Mouse (Mus musculus) cortical plate, adult 2 months (tissue): ENCODE data around the gene Olfr1152. TPM values are rescaled to one million over a fixed set of nuclear protein-coding genes. Genes with fewer than 3 reads are reported as not detected.

Source experiments
- H3K27ac ChIP-seq: fragments of 200-500 bp; 2 replicates; pipeline ENCODE4 v1.5.1; 2012; ENCODE audit warnings: low read length, control low read depth, inconsistent platforms; ENCODE audit not compliant: insufficient read depth
- H3K4me1 ChIP-seq: fragments of 200-500 bp; 2 replicates; pipeline ENCODE4 v1.6.1; 2011; ENCODE audit warnings: low read length; ENCODE audit not compliant: control insufficient read depth, insufficient read depth
- H3K4me3 ChIP-seq: fragments of 200-500 bp; 2 replicates; pipeline ENCODE4 v1.5.1; 2011; ENCODE audit warnings: mild to moderate bottlenecking, low read length, control low read depth; ENCODE audit not compliant: insufficient read depth
- CTCF ChIP-seq: fragments of 200-500 bp; IDR thresholded peaks from 2 replicates; pipeline ENCODE4 v1.5.1; 2011; ENCODE audit warnings: mild to moderate bottlenecking, control low read depth, low read length; ENCODE audit not compliant: insufficient read depth; ENCODE audit errors: extremely low read depth
- POLR2A ChIP-seq: fragments of 200-500 bp; IDR thresholded peaks from 2 replicates; pipeline ENCODE4 v1.6.1; 2011; ENCODE audit warnings: mild to moderate bottlenecking, low read length, control low read depth; ENCODE audit not compliant: insufficient read depth; ENCODE audit errors: extremely low read depth
- polyA plus RNA-seq: library from polyadenylated mRNA; depleted of rRNA; stranded (reverse); fragments of >200 nt; gene quantifications from 2 replicates; pipeline ENCODE4 v1.2.3, GENCODE M21; 2012; rRNA removed

The Olfr1152 gene
- polyA plus RNA-seq = not detected in 2 replicates

- H3K4me1 ChIP-seq = no peaks in the 10 kb centered on the region
- H3K4me3 ChIP-seq = no peak within 1 kb of the TSS
- TF ChIP-seq POLR2A (no peak), CTCF (no peak)
- H3K27ac ChIP-seq = no peak within 1 kb of the TSS
Observed at GRCm38 (mm10) chr2:87866192-87866591, at the start of gene Olfr1152. Gene Olfr1152 (plus strand): TSS chr2:87866492.

DNA sequence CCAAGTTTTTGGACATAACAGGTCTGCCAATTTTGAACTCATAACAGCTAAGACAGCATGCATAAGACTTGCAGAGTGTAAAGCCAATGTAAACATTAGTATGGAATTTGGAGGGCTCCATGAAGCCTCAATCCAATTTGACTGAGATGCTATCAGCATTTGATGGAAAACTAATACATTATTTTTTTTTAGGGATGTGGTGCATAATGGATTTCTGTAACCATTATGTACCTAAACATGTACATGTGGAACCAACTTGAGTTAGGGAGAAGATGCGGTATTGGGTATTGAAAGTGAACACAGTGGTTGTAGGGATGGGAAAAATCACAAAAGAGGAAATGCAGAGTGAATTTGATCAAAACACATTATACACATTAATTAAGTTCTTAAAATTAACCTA, 36.1 kb upstream of the Olfr1152 start, which contains the start of gene Olfr1148:
Gene Olfr1148 (plus strand): TSS at position 301 of the 400 bp plus-strand sequence.
- TF ChIP-seq CTCF (no peak), POLR2A (no peak)
- no peak within 1 kb of the TSS for H3K4me3 ChIP-seq
- no peak within 1 kb of the TSS for H3K27ac ChIP-seq
- H3K4me1 ChIP-seq = no peaks in the 10 kb centered on the region

- no peak within 1 kb of the TSS for H3K4me3 ChIP-seq
- no peaks in the 10 kb centered on the region for H3K4me1 ChIP-seq
- no peak within 1 kb of the TSS for H3K27ac ChIP-seq
- TF ChIP-seq CTCF = no peak
- no peak for TF ChIP-seq POLR2A
Observed at GRCm38 (mm10) chr2:87843693-87844092, 22.6 kb upstream of the Olfr1152 start, which contains the start of gene Olfr1150-ps1. Gene Olfr1150-ps1 (plus strand): TSS chr2:87843993.

GRCm38 (mm10) chr2:87855562-87855961, 10.7 kb upstream of the Olfr1152 start, which contains the start of gene Olfr1151:
Gene Olfr1151 (plus strand): TSS chr2:87855862.
- H3K27ac ChIP-seq = no peak within 1 kb of the TSS
- no peak within 1 kb of the TSS for H3K4me3 ChIP-seq
- no peaks in the 10 kb centered on the region for H3K4me1 ChIP-seq
- TF ChIP-seq CTCF (no peak), POLR2A (no peak)

DNA sequence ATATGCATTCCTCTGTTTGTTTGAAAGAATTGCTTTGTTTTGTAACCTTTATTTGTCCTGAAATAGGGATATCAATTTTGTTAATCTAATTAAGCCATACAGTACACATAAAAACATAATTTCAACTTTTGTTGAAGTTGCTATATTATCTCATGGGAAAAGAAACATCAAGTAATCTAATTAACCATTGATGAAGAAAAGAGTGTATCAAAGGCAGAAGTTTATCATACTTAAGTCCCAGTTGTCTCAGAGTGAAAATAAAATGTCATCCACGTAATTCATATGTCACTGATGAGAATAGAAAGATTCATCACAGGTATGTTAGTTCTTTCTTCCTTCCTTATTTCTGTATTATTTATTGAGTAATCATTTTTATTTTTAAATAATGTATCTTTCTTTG, 28.4 kb downstream of the Olfr1152 start, which contains the start of gene Olfr1153:
Gene Olfr1153 (plus strand): TSS at position 301 of the 400 bp plus-strand sequence.
- no peak within 1 kb of the TSS for H3K4me3 ChIP-seq
- H3K4me1 ChIP-seq = no peaks in the 10 kb centered on the region

GRCm38 (mm10) chr2:87905066-87905465, 38.8 kb downstream of the Olfr1152 start, which contains the start of gene Olfr1154:
Gene Olfr1154 (minus strand): TSS chr2:87905166.
- no peak within 1 kb of the TSS for H3K4me3 ChIP-seq
- no peak within 1 kb of the TSS for H3K27ac ChIP-seq
- TF ChIP-seq CTCF (no peak), POLR2A (no peak)
- no peaks in the 10 kb centered on the region for H3K4me1 ChIP-seq

More for the DNA sequence above, 28.4 kb downstream of the Olfr1152 start, which contains the start of gene Olfr1153:
- H3K27ac ChIP-seq = no peak within 1 kb of the TSS
- TF ChIP-seq CTCF = no peak

Other genes with a start within 250 kb of the Olfr1152 start
- gene Olfr1131, start 239.4 kb upstream of the Olfr1152 start, polyA plus RNA-seq = not detected in 2 replicates
- not detected in 2 replicates for gene Olfr1132, start 229.0 kb upstream of the Olfr1152 start, polyA plus RNA-seq
- gene Olfr1133, start 219.1 kb upstream of the Olfr1152 start, polyA plus RNA-seq = not detected in 2 replicates
- not detected in 2 replicates for gene Olfr1134, start 208.0 kb upstream of the Olfr1152 start, polyA plus RNA-seq
- gene Olfr1135, start 192.8 kb upstream of the Olfr1152 start, polyA plus RNA-seq = not detected in 2 replicates
- gene Olfr1136, start 172.5 kb upstream of the Olfr1152 start, polyA plus RNA-seq = not detected in 2 replicates
- not detected in 2 replicates for gene Olfr1137, start 153.3 kb upstream of the Olfr1152 start, polyA plus RNA-seq
- not detected in 2 replicates for gene Olfr1138, start 126.5 kb upstream of the Olfr1152 start, polyA plus RNA-seq
- gene Olfr1140, start 122.7 kb upstream of the Olfr1152 start, polyA plus RNA-seq = not detected in 2 replicates
- not detected in 2 replicates for gene Olfr1141, start 112.5 kb upstream of the Olfr1152 start, polyA plus RNA-seq
- not detected in 2 replicates for gene Olfr152, start 87.0 kb upstream of the Olfr1152 start, polyA plus RNA-seq
- not detected in 2 replicates for gene Olfr1143, start 65.9 kb upstream of the Olfr1152 start, polyA plus RNA-seq
- not detected in 2 replicates for gene Olfr1145, start 56.7 kb upstream of the Olfr1152 start, polyA plus RNA-seq
- gene Olfr1148, start 36.0 kb upstream of the Olfr1152 start, polyA plus RNA-seq = not detected in 2 replicates
- not detected in 2 replicates for gene Olfr1150-ps1, start 22.5 kb upstream of the Olfr1152 start, polyA plus RNA-seq
- not detected in 2 replicates for gene Olfr1151, start 10.6 kb upstream of the Olfr1152 start, polyA plus RNA-seq
- not detected in 2 replicates for gene Olfr1153, start 28.5 kb downstream of the Olfr1152 start, polyA plus RNA-seq
- not detected in 2 replicates for gene Olfr1154, start 38.7 kb downstream of the Olfr1152 start, polyA plus RNA-seq
- gene Olfr1155, start 78.6 kb downstream of the Olfr1152 start, polyA plus RNA-seq = not detected in 2 replicates
- not detected in 2 replicates for gene Olfr1156, start 86.6 kb downstream of the Olfr1152 start, polyA plus RNA-seq
- gene Olfr1157, start 101.8 kb downstream of the Olfr1152 start, polyA plus RNA-seq = not detected in 2 replicates
- gene Olfr74, start 108.2 kb downstream of the Olfr1152 start, polyA plus RNA-seq = not detected in 2 replicates
- not detected in 2 replicates for gene Olfr1158, start 123.6 kb downstream of the Olfr1152 start, polyA plus RNA-seq
- gene Olfr1160, start 141.8 kb downstream of the Olfr1152 start, polyA plus RNA-seq = not detected in 2 replicates
- not detected in 2 replicates for gene Olfr1161, start 156.3 kb downstream of the Olfr1152 start, polyA plus RNA-seq
- gene Olfr73, start 171.2 kb downstream of the Olfr1152 start, polyA plus RNA-seq = not detected in 2 replicates
- gene Olfr1162, start 184.6 kb downstream of the Olfr1152 start, polyA plus RNA-seq = not detected in 2 replicates
- not detected in 2 replicates for gene Olfr1163, start 205.3 kb downstream of the Olfr1152 start, polyA plus RNA-seq
- not detected in 2 replicates for gene Olfr1164, start 227.5 kb downstream of the Olfr1152 start, polyA plus RNA-seq